Comparison of ENCODE assay signal across 20 mouse cellular contexts in the genomic region with DNA sequence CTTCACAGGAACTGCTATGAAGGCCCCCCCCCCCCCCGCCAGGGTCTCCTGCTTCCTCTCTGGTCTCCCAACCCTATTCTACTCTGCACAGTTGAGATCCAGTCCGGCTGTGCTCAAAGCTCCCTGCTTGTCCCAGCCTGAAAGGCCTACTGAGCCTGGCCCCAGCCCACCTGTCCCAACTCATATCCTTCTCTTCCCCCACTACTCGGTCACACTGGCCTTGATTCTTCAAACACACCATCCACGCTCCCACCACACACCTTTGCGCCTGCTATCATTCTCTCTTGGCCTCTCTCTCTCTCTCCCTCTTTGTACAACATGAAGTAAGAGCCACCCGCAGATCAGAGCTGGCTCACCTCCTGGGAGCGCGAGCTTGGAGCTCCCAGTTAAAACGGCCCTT. TPM values are rescaled to one million over a fixed set of nuclear protein-coding genes. Genes with fewer than 3 reads are reported as not detected.
DNase-seq lines count a peak whose midpoint lies in the region; ATAC-seq and TF ChIP-seq lines count a peak whose summit lies in the region.
"Had no signal": no experiment of that assay in that cellular context is flagged by ENCODE, and none has a peak within 500 bp of the region (broad histone marks: within the 10 kb centered on the region; RNA-seq: fewer than 3 reads in every experiment).

No protein-coding gene starts in this region.

- 0 out of 2 replicates have a peak overlapping the region, but pooled peaks have one; percentile 4 for H3K27ac ChIP-seq in heart, embryonic 10.5 days
- no peak overlapping the region for H3K27ac ChIP-seq in heart, embryonic 11.5 days (ENCODE audit: low read depth, low read length)
- no peak overlapping the region for H3K27ac ChIP-seq in lung, embryonic 14.5 days (ENCODE audit: low read depth)
- no peak overlapping the region for H3K27ac ChIP-seq in embryonic facial prominence, embryonic 13.5 days
- no peak overlapping the region for H3K27ac ChIP-seq in limb, embryonic 14.5 days (replicated peaks; ENCODE audit: low read depth, low read length)

- H3K9ac ChIP-seq in heart, embryonic 11.5 days (ENCODE audit: low read depth, low read length), result no peak overlapping the region
- H3K9ac ChIP-seq in lung, embryonic 14.5 days, result peak overlapping the region; percentile 2; the same call in 1 of the 2 replicates
- H3K9ac ChIP-seq in embryonic facial prominence, embryonic 13.5 days, result no peak overlapping the region
- H3K9ac ChIP-seq in limb, embryonic 14.5 days (ENCODE audit: low read depth, low read length, severe bottlenecking), result peak overlapping the region; percentile 16; the same call in 1 of the 2 replicates

- TF ChIP-seq CTCF in lung, embryonic 14.5 days (IDR thresholded peaks at IDR 0.05; ENCODE audit: low read depth), result no peak

- H3K4me3 ChIP-seq in heart, embryonic 10.5 days, result no peak overlapping the region
- H3K4me3 ChIP-seq in heart, embryonic 11.5 days (ENCODE audit: low read depth, low read length), result no peak overlapping the region
- no peak overlapping the region for H3K4me3 ChIP-seq in lung, embryonic 14.5 days (ENCODE audit: low read depth, low read length)
- H3K4me3 ChIP-seq in embryonic facial prominence, embryonic 13.5 days, result no peak overlapping the region
- no peak overlapping the region for H3K4me3 ChIP-seq in limb, embryonic 14.5 days (replicated peaks; ENCODE audit: low read length)
- H3K4me3 ChIP-seq: layer of hippocampus, adult 2 months had no signal

- no peak overlapping the region for H3K4me2 ChIP-seq in heart, embryonic 11.5 days
- no peak overlapping the region for H3K4me2 ChIP-seq in lung, embryonic 14.5 days
- H3K4me2 ChIP-seq in embryonic facial prominence, embryonic 13.5 days, result peak overlapping the region; percentile 74; the same call in 1 of the 2 replicates
- no peak overlapping the region for H3K4me2 ChIP-seq in limb, embryonic 14.5 days (replicated peaks; ENCODE audit: low read depth, low read length, severe bottlenecking)

- no peak for DNase-seq in heart, embryonic 10.5 days (ENCODE audit: low spot score)
- no peak for DNase-seq in lung, embryonic 14.5 days
- no peak for DNase-seq in lung, postnatal 10 days
- DNase-seq in limb, embryonic 14.5 days (ENCODE audit: low spot score), result no peak
- no peak for DNase-seq in adrenal gland, postnatal 4 days (ENCODE audit: low spot score in 2 of 2)
- DNase-seq in natural killer cell, adult 2 months (ENCODE audit: low spot score in 2 of 2), result no peak
- DNase-seq: adrenal gland, postnatal 14 days; cerebellum, postnatal 14 days; gastrocnemius, postnatal 25 days; lung, postnatal 36 days; right cerebral cortex, postnatal 14 days had no signal

- H3K36me3 ChIP-seq in heart, embryonic 10.5 days, result peaks cover 36% of the 10 kb centered on the region
- no peaks in the 10 kb centered on the region for H3K36me3 ChIP-seq in heart, embryonic 11.5 days (ENCODE audit: control insufficient read depth, insufficient read depth, low read length)
- H3K36me3 ChIP-seq in lung, embryonic 14.5 days (ENCODE audit: insufficient read depth), result peaks cover 20% of the 10 kb centered on the region
- H3K36me3 ChIP-seq in embryonic facial prominence, embryonic 13.5 days, result peaks cover 37% of the 10 kb centered on the region
- H3K36me3 ChIP-seq in limb, embryonic 14.5 days (ENCODE audit: control insufficient read depth, insufficient read depth, low read length), result peaks cover 12% of the 10 kb centered on the region
- H3K36me3 ChIP-seq: midbrain, embryonic 15.5 days had no signal

- no peaks in the 10 kb centered on the region for H3K27me3 ChIP-seq in heart, embryonic 10.5 days (ENCODE audit: insufficient read depth, poor library complexity, severe bottlenecking)
- H3K27me3 ChIP-seq in heart, embryonic 11.5 days (ENCODE audit: control insufficient read depth, insufficient read depth, low read length), result no peaks in the 10 kb centered on the region
- no peaks in the 10 kb centered on the region for H3K27me3 ChIP-seq in lung, embryonic 14.5 days (ENCODE audit: insufficient read depth, low read length)
- no peaks in the 10 kb centered on the region for H3K27me3 ChIP-seq in embryonic facial prominence, embryonic 13.5 days
- H3K27me3 ChIP-seq in limb, embryonic 14.5 days (ENCODE audit: control insufficient read depth, insufficient read depth, low read length), result no peaks in the 10 kb centered on the region
- H3K27me3 ChIP-seq: heart, embryonic 15.5 days; midbrain, embryonic 15.5 days had no signal

- no peak for TF ChIP-seq POLR2A in limb, embryonic 14.5 days (IDR thresholded peaks at IDR 0.05; ENCODE audit: borderline replicate concordance, extremely low read depth, insufficient read depth, insufficient read length)

- 79% methylated on average over 9 of the region's 9 CpGs for WGBS in heart, embryonic 10.5 days
- WGBS in heart, embryonic 11.5 days (ENCODE audit: insufficient replicate concordance), result 81% methylated on average over 8 of the region's 9 CpGs
- 64% methylated on average over 9 of the region's 9 CpGs for WGBS in lung, embryonic 14.5 days
- WGBS in embryonic facial prominence, embryonic 13.5 days, result 77% methylated on average over 9 of the region's 9 CpGs
- WGBS in limb, embryonic 14.5 days, result 81% methylated on average over 9 of the region's 9 CpGs

- ATAC-seq in heart, embryonic 11.5 days (replicated peaks; ENCODE audit: insufficient number of reproducible peaks, low FRiP score, low TSS enrichment), result no peak
- no peak for ATAC-seq in lung, embryonic 14.5 days (ENCODE audit: insufficient read depth)
- no peak for ATAC-seq in embryonic facial prominence, embryonic 13.5 days (ENCODE audit: insufficient number of reproducible peaks, insufficient read depth, low FRiP score, low TSS enrichment, low read depth)
- no peak for ATAC-seq in limb, embryonic 14.5 days (ENCODE audit: low FRiP score, low read depth)
- ATAC-seq: inflammation-experienced regulatory T-cells, adult 6 months; midbrain, embryonic 15.5 days had no signal

- H3K9me3 ChIP-seq in heart, embryonic 10.5 days, result no peaks in the 10 kb centered on the region
- no peaks in the 10 kb centered on the region for H3K9me3 ChIP-seq in heart, embryonic 11.5 days (replicated peaks; ENCODE audit: control insufficient read depth, low read length)
- no peaks in the 10 kb centered on the region for H3K9me3 ChIP-seq in lung, embryonic 14.5 days (ENCODE audit: low read depth, low read length)
- H3K9me3 ChIP-seq in embryonic facial prominence, embryonic 13.5 days, result no peaks in the 10 kb centered on the region
- H3K9me3 ChIP-seq in limb, embryonic 14.5 days (ENCODE audit: control insufficient read depth, low read length), result no peaks in the 10 kb centered on the region
- H3K9me3 ChIP-seq: heart, embryonic 15.5 days; midbrain, embryonic 15.5 days had no signal

- peaks cover 31% of the 10 kb centered on the region for H3K4me1 ChIP-seq in heart, embryonic 10.5 days
- H3K4me1 ChIP-seq in heart, embryonic 11.5 days (ENCODE audit: control insufficient read depth, insufficient read depth, low read length), result peaks cover 5% of the 10 kb centered on the region
- peaks cover 5% of the 10 kb centered on the region; the same call in 1 of the 2 replicates for H3K4me1 ChIP-seq in lung, embryonic 14.5 days (ENCODE audit: insufficient read depth)
- peaks cover 24% of the 10 kb centered on the region for H3K4me1 ChIP-seq in embryonic facial prominence, embryonic 13.5 days
- H3K4me1 ChIP-seq in limb, embryonic 14.5 days (ENCODE audit: control insufficient read depth, insufficient read depth, low read length), result peaks cover 13% of the 10 kb centered on the region

RNA-seq across cellular contexts. Expression of a gene that starts 1.5 kb away (rescaled TPM):
- 4.7 and 6.4 TPM in 2 replicates for polyA plus RNA-seq in heart, embryonic 10.5 days (2016; fragmentation: Nextera tagmentation; extraction: Ambion mirVana)
- polyA plus RNA-seq in heart, embryonic 11.5 days (2014; fragmentation: Nextera tagmentation; extraction: Ambion mirVana), result 4.5 and 4.7 TPM in 2 replicates
- 7.4 and 9.8 TPM in 2 replicates for polyA plus RNA-seq in lung, embryonic 14.5 days (2014; fragmentation: Nextera tagmentation; extraction: Ambion mirVana)
- polyA plus RNA-seq in embryonic facial prominence, embryonic 13.5 days (2015; fragmentation: Nextera tagmentation; extraction: Ambion mirVana), result 6.1 and 7.8 TPM in 2 replicates
- polyA plus RNA-seq in limb, embryonic 14.5 days (2012; rRNA removed), result 25.9 and 27.8 TPM in 2 replicates
- polyA plus RNA-seq in limb, embryonic 14.5 days (2014; fragmentation: Nextera tagmentation; extraction: Ambion mirVana), result 5.4 and 7.3 TPM in 2 replicates
- 10 to 100 TPM; 16.3 to 24.0 TPM for total RNA-seq in adrenal gland, postnatal 4 days (2021)

RNA-seq across cellular contexts. Expression of a gene that starts 19.3 kb away (rescaled TPM):
- 41.9 and 53.4 TPM in 2 replicates for polyA plus RNA-seq in heart, embryonic 10.5 days (2016; fragmentation: Nextera tagmentation; extraction: Ambion mirVana)
- polyA plus RNA-seq in heart, embryonic 11.5 days (2014; fragmentation: Nextera tagmentation; extraction: Ambion mirVana), result 34.4 and 41.9 TPM in 2 replicates
- 88.9 and 93.6 TPM in 2 replicates for polyA plus RNA-seq in lung, embryonic 14.5 days (2014; fragmentation: Nextera tagmentation; extraction: Ambion mirVana)
- polyA plus RNA-seq in embryonic facial prominence, embryonic 13.5 days (2015; fragmentation: Nextera tagmentation; extraction: Ambion mirVana), result 76.7 and 83.5 TPM in 2 replicates
- polyA plus RNA-seq in limb, embryonic 14.5 days (2012; rRNA removed), result 79.1 and 91.0 TPM in 2 replicates
- polyA plus RNA-seq in limb, embryonic 14.5 days (2014; fragmentation: Nextera tagmentation; extraction: Ambion mirVana), result 83.2 and 90.5 TPM in 2 replicates
- 10 to 100 TPM; 66.0 to 69.1 TPM for total RNA-seq in adrenal gland, postnatal 4 days (2021)

RNA-seq across cellular contexts. Expression of a gene that starts 29.3 kb away (rescaled TPM):
- polyA plus RNA-seq in heart, embryonic 10.5 days (2016; fragmentation: Nextera tagmentation; extraction: Ambion mirVana), result 0.05 TPM in 1 of 2 replicates, not detected in the other
- 0.64 TPM in 1 of 2 replicates, not detected in the other for polyA plus RNA-seq in heart, embryonic 11.5 days (2014; fragmentation: Nextera tagmentation; extraction: Ambion mirVana)
- 0.20 and 0.34 TPM in 2 replicates for polyA plus RNA-seq in lung, embryonic 14.5 days (2014; fragmentation: Nextera tagmentation; extraction: Ambion mirVana)
- 0.22 and 0.32 TPM in 2 replicates for polyA plus RNA-seq in embryonic facial prominence, embryonic 13.5 days (2015; fragmentation: Nextera tagmentation; extraction: Ambion mirVana)
- polyA plus RNA-seq in limb, embryonic 14.5 days (2012; rRNA removed), result 0.04 and 0.08 TPM in 2 replicates
- polyA plus RNA-seq in limb, embryonic 14.5 days (2014; fragmentation: Nextera tagmentation; extraction: Ambion mirVana), result 0.18 and 0.43 TPM in 2 replicates
- under 1 TPM; 0.68 to 0.81 TPM for total RNA-seq in adrenal gland, postnatal 4 days (2021)
- total RNA-seq: adrenal gland, postnatal 14 days; gastrocnemius, postnatal 25 days; layer of hippocampus, adult 2 months; MEL had no signal
- polyA plus RNA-seq: embryonic facial prominence, embryonic 11.5 days; liver, embryonic 11.5 days had no signal

RNA-seq across cellular contexts. Expression of a gene that starts 48.6 kb away (rescaled TPM):
- 159 and 233 TPM in 2 replicates for polyA plus RNA-seq in heart, embryonic 10.5 days (2016; fragmentation: Nextera tagmentation; extraction: Ambion mirVana)
- 246 and 248 TPM in 2 replicates for polyA plus RNA-seq in heart, embryonic 11.5 days (2014; fragmentation: Nextera tagmentation; extraction: Ambion mirVana)
- 517 and 566 TPM in 2 replicates for polyA plus RNA-seq in lung, embryonic 14.5 days (2014; fragmentation: Nextera tagmentation; extraction: Ambion mirVana)
- polyA plus RNA-seq in embryonic facial prominence, embryonic 13.5 days (2015; fragmentation: Nextera tagmentation; extraction: Ambion mirVana), result 771 and 792 TPM in 2 replicates
- polyA plus RNA-seq in limb, embryonic 14.5 days (2012; rRNA removed), result 708 and 919 TPM in 2 replicates
- 1,017 and 1,089 TPM in 2 replicates for polyA plus RNA-seq in limb, embryonic 14.5 days (2014; fragmentation: Nextera tagmentation; extraction: Ambion mirVana)
- total RNA-seq in adrenal gland, postnatal 4 days (2021), result 100 to 1,000 TPM in 1 of 2 experiments, 10 to 100 TPM in 1; 98.0 to 106 TPM
- total RNA-seq: MEL had no signal
- polyA plus RNA-seq: inflammation-experienced regulatory T-cells, adult 6 months had no signal

Comparison
In these comparisons a context has a peak if more than half of its experiments do, and no peak if none do; other contexts are left out.
1. H3K9ac ChIP-seq: peak in lung, embryonic 14.5 days (single experiment) and limb, embryonic 14.5 days (single experiment); none in heart, embryonic 11.5 days (single experiment) and embryonic facial prominence, embryonic 13.5 days (single experiment).